Mouse (Mus musculus) G1E (cell line): ENCODE measurements around the gene Epn3. TPM values are rescaled to one million over a fixed set of nuclear protein-coding genes. Genes with fewer than 3 reads are reported as not detected.

ENCODE experiments used
- ATAC-seq: 2 replicates; pipeline ENCODE4 v1.8.0; 2016; ENCODE audit warnings: mild to moderate bottlenecking; ENCODE audit not compliant: insufficient number of reproducible peaks, poor library complexity, low FRiP score, severe bottlenecking; ENCODE audit errors: extremely low read depth
- DNase-seq: peaks from one replicate; pipeline ENCODE4 v3.0.0; 2012; ENCODE audit warnings: low spot score
- H3K27me3 ChIP-seq: 2 replicates; pipeline ENCODE4 v1.6.1; 2012; ENCODE audit warnings: mild to moderate bottlenecking, low read length, inconsistent platforms; ENCODE audit not compliant: insufficient read depth
- H3K36me3 ChIP-seq: replicated peaks from 2 replicates; pipeline ENCODE3; 2012; ENCODE audit warnings: mild to moderate bottlenecking, inconsistent platforms
- H3K4me1 ChIP-seq: 2 replicates; pipeline ENCODE4 v1.6.1; 2012; ENCODE audit warnings: low read depth, low read length, inconsistent platforms, mixed read lengths; ENCODE audit not compliant: insufficient read depth
- H3K4me3 ChIP-seq: 2 replicates; pipeline ENCODE4 v1.5.1; 2012; ENCODE audit warnings: low read depth, mild to moderate bottlenecking, inconsistent platforms, low read length, moderate library complexity, mixed read lengths
- H3K9me3 ChIP-seq: replicated peaks from 2 replicates; pipeline ENCODE4 v1.6.1; 2012; ENCODE audit warnings: inconsistent platforms
- CTCF ChIP-seq: IDR thresholded peaks from 2 replicates; pipeline ENCODE4 v1.5.1; 2012; ENCODE audit warnings: low read depth, low read length, inconsistent platforms, mixed read lengths
- GATA1 ChIP-seq: IDR thresholded peaks from 2 replicates; pipeline ENCODE4 v1.6.1; 2012; ENCODE audit warnings: borderline replicate concordance, low read length, inconsistent platforms, mixed read lengths
- GATA2 ChIP-seq: IDR thresholded peaks from 2 replicates; pipeline ENCODE4 v1.6.1; 2012; ENCODE audit warnings: low read depth, low read length, inconsistent platforms, borderline replicate concordance
- POLR2AphosphoS5 ChIP-seq: IDR thresholded peaks from 2 replicates; pipeline ENCODE4 v1.6.1; 2012; ENCODE audit warnings: low read depth, low read length, inconsistent platforms; ENCODE audit not compliant: insufficient replicate concordance
- TAL1 ChIP-seq: conservative IDR thresholded peaks from 2 replicates; pipeline ENCODE4 v1.6.1; 2012; ENCODE audit warnings: low read depth, low read length, inconsistent platforms, mixed read lengths
- polyA plus RNA-seq: library from polyadenylated mRNA; stranded (reverse); fragments of >175 nt; gene quantifications from 2 replicates; pipeline ENCODE4 v1.2.3, GENCODE M21; 2012
- total RNA-seq, 2 experiments: library from RNA; stranded (forward) in 1 of 2; stranded (reverse) in 1 of 2; fragments of 200-1000 nt in 1 of 2; fragments of >200 nt in 1 of 2; fragmentation: Nextera tagmentation in 1 of 2; gene quantifications; 2 replicates each; pipeline ENCODE4 v1.2.3; 2014 to 2017

The Epn3 gene
- total and polyA plus RNA-seq, 3 experiments, result not detected

GRCm38 (mm10) chr11:94528879-94529278 lies 29.1 kb upstream of the Epn3 start:
- Histone ChIP-seq H3K4me3 (no peak overlapping the region), H3K36me3 (no peaks in the 10 kb centered on the region), H3K27me3 (peaks cover 4% of the 10 kb centered on the region; the same call in 1 of the 2 replicates), H3K4me1 (no peaks in the 10 kb centered on the region), H3K9me3 (no peaks in the 10 kb centered on the region)
- TF ChIP-seq POLR2AphosphoS5 (no peak), CTCF (no peak), TAL1 (no peak), GATA1 (no peak), GATA2 (no peak)
- no peak for ATAC-seq
- no peak for DNase-seq

GRCm38 (mm10) chr11:94526171-94526879 lies 26.6 kb upstream of the Epn3 start:
- Histone ChIP-seq H3K36me3 (no peaks in the 10 kb centered on the region), H3K27me3 (peaks cover 9% of the 10 kb centered on the region), H3K4me1 (no peaks in the 10 kb centered on the region), H3K4me3 (no peak overlapping the region), H3K9me3 (no peaks in the 10 kb centered on the region)
- no peak for DNase-seq
- no peak for ATAC-seq
- TF ChIP-seq POLR2AphosphoS5, result no peak

- Histone ChIP-seq H3K9me3 (no peaks in the 10 kb centered on the region), H3K36me3 (no peaks in the 10 kb centered on the region), H3K4me1 (no peaks in the 10 kb centered on the region), H3K27me3 (peaks cover 20% of the 10 kb centered on the region), H3K4me3 (no peak within 1 kb of the TSS)
- TF ChIP-seq TAL1, result no peak
- TF ChIP-seq POLR2AphosphoS5, result no peak
- no peak for TF ChIP-seq CTCF
- TF ChIP-seq GATA1, result no peak
- no peak for TF ChIP-seq GATA2
- no peak for DNase-seq
- ATAC-seq, result no peak
Measured at GRCm38 (mm10) chr11:94521219-94521843, 21.6 kb upstream of the Epn3 start, which contains the start of gene Mycbpap. Gene Mycbpap (minus strand): TSS chr11:94521742.

GRCm38 (mm10) chr11:94513452-94513851 lies 13.7 kb upstream of the Epn3 start:
- no peaks in the 10 kb centered on the region for H3K36me3 ChIP-seq
- TF ChIP-seq CTCF (no peak), GATA2 (no peak), TAL1 (no peak), GATA1 (no peak), POLR2AphosphoS5 (no peak)
- no peak for ATAC-seq

GRCm38 (mm10) chr11:94508976-94509375 lies 9.2 kb upstream of the Epn3 start:
- Histone ChIP-seq H3K4me1 (peaks cover 4% of the 10 kb centered on the region), H3K27me3 (peaks cover 37% of the 10 kb centered on the region), H3K4me3 (no peak overlapping the region), H3K9me3 (no peaks in the 10 kb centered on the region), H3K36me3 (no peaks in the 10 kb centered on the region)
- TF ChIP-seq POLR2AphosphoS5 (no peak), CTCF (no peak), GATA2 (no peak), GATA1 (no peak)
- DNase-seq (no peak), ATAC-seq (no peak)

More at GRCm38 (mm10) chr11:94513452-94513851, 13.7 kb upstream of the Epn3 start:
- no peaks in the 10 kb centered on the region for H3K9me3 ChIP-seq
- no peak for DNase-seq
- peaks cover 14% of the 10 kb centered on the region; the same call in 1 of the 2 replicates for H3K27me3 ChIP-seq
- no peak overlapping the region for H3K4me3 ChIP-seq
- peaks cover 4% of the 10 kb centered on the region for H3K4me1 ChIP-seq

GRCm38 (mm10) chr11:94501482-94501881 lies 1.7 kb upstream of the Epn3 start:
- H3K4me3 ChIP-seq, result no peak overlapping the region
- no peaks in the 10 kb centered on the region for H3K36me3 ChIP-seq
- peaks cover 18% of the 10 kb centered on the region for H3K27me3 ChIP-seq
- ATAC-seq (no peak), DNase-seq (no peak)
- H3K9me3 ChIP-seq, result no peaks in the 10 kb centered on the region
- TF ChIP-seq CTCF (no peak), TAL1 (no peak), POLR2AphosphoS5 (no peak), GATA1 (no peak), GATA2 (no peak)
- H3K4me1 ChIP-seq, result no peaks in the 10 kb centered on the region
